Mouse (Mus musculus) liver, postnatal 0 days (tissue): Measurements from ENCODE around the gene Vcl. TPM values are rescaled to one million over a fixed set of nuclear protein-coding genes. Genes with fewer than 3 reads are reported as not detected.

Experiments used
- ATAC-seq: fragments of 200-750 bp; cut with Nextera tagmentation; 2 replicates; pipeline ENCODE4 v1.8.0; 2017; ENCODE audit warnings: mild to moderate bottlenecking, moderate library complexity
- DNase-seq: peaks from one replicate; pipeline ENCODE4 v3.0.0-alpha.2; 2016
- H3K27ac ChIP-seq: fragments of 300-500 bp; sonication (generic); 2 replicates; pipeline ENCODE4 v1.5.1; 2014; ENCODE audit warnings: antibody characterized with exemption, moderate library complexity, mild to moderate bottlenecking, low read depth
- H3K27me3 ChIP-seq: fragments of 300-500 bp; sonication (generic); 2 replicates; pipeline ENCODE4 v1.6.1; 2014; ENCODE audit warnings: low read length, control low read depth, mixed read lengths; ENCODE audit not compliant: insufficient read depth
- H3K36me3 ChIP-seq: fragments of 300-500 bp; sonication (generic); replicated peaks from 2 replicates; pipeline ENCODE4 v1.6.1; 2014; ENCODE audit warnings: mild to moderate bottlenecking, control low read depth, low read length, moderate library complexity, mixed read lengths; ENCODE audit not compliant: insufficient read depth
- H3K4me1 ChIP-seq: fragments of 300-500 bp; sonication (generic); 2 replicates; pipeline ENCODE4 v1.6.1; 2014; ENCODE audit warnings: antibody characterized with exemption, mild to moderate bottlenecking, control low read depth; ENCODE audit not compliant: insufficient read depth
- H3K4me2 ChIP-seq: fragments of 300-500 bp; sonication (generic); 2 replicates; pipeline ENCODE4 v1.6.1; 2014; ENCODE audit warnings: low read depth, mild to moderate bottlenecking, low read length, moderate library complexity, mixed read lengths
- H3K4me3 ChIP-seq: fragments of 300-500 bp; sonication (generic); 2 replicates; pipeline ENCODE4 v1.5.1; 2014; ENCODE audit warnings: low read depth, low read length
- H3K9ac ChIP-seq: fragments of 300-500 bp; sonication (generic); replicated peaks from 2 replicates; pipeline ENCODE4 v1.6.1; 2014; ENCODE audit warnings: mild to moderate bottlenecking, moderate library complexity
- H3K9me3 ChIP-seq: fragments of 300-500 bp; sonication (generic); 2 replicates; pipeline ENCODE4 v1.6.1; 2016; ENCODE audit warnings: mild to moderate bottlenecking, control low read depth, low read length, mixed read lengths
- CTCF ChIP-seq: sonication (generic); IDR thresholded peaks from 2 replicates; pipeline ENCODE4 v1.5.1; 2016; ENCODE audit warnings: antibody characterized with exemption, low read depth
- EP300 ChIP-seq: IDR thresholded peaks from 2 replicates; pipeline ENCODE4 v1.6.1; 2016; ENCODE audit warnings: antibody characterized with exemption, low read depth, mild to moderate bottlenecking
- WGBS: fragments of 180-500 bp; shearing (Covaris S2); extraction: QIAGEN DNeasy Blood & Tissue Kit; methylation state at CpG from one replicate; pipeline ENCODE4 v1.1.7; 2014; ENCODE audit not compliant: insufficient replicate concordance; 5-methylcytosine and 5-hydroxymethylcytosine counted together
- polyA plus RNA-seq: library from polyadenylated mRNA; unstranded; fragments of >200 nt; fragmentation: Nextera tagmentation; extraction: Ambion mirVana; gene quantifications from 2 replicates; pipeline ENCODE4 v1.2.1, GENCODE M21; 2015

Vcl gene
- polyA plus RNA-seq, 1 experiment from 2014 or later: 11.6 TPM

DNA sequence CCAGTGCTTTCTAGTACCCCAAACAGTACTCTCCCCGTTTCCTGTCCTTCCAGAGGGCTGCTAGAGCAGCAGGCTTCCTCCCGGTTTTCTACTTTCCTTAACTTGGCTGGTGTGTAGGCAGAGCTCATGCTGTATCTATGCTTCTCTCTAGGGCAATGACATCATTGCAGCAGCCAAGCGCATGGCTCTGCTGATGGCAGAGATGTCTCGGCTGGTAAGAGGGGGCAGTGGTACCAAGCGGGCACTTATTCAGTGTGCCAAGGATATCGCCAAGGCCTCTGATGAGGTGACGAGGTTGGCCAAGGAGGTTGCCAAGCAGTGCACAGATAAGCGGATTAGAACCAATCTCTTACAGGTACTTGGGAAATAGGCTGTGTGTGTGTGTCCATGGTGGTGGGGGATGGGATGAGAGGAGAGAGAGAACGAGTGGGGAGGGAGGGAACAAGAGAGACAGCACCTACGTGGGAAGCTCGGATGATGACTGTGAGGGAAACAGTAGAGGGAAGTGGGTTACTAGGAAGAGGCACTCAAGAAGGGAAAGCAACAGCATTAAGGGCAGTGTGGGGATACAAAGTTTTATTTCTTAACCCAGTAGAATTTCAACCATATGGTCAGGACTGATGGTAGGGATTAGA is 99.9 kb downstream of the Vcl start:
- Histone ChIP-seq H3K4me1 (peaks cover 3% of the 10 kb centered on the region; the same call in 1 of the 2 replicates), H3K27me3 (no peaks in the 10 kb centered on the region), H3K27ac (no peak overlapping the region), H3K4me3 (no peak overlapping the region), H3K9ac (no peak overlapping the region), H3K4me2 (no peak overlapping the region), H3K9me3 (no peaks in the 10 kb centered on the region), H3K36me3 (peaks cover 73% of the 10 kb centered on the region)
- 80% methylated on average over 11 of the region's 11 CpGs for WGBS
- ATAC-seq (no peak), DNase-seq (no peak)
- TF ChIP-seq EP300 (no peak), CTCF (no peak)

DNA sequence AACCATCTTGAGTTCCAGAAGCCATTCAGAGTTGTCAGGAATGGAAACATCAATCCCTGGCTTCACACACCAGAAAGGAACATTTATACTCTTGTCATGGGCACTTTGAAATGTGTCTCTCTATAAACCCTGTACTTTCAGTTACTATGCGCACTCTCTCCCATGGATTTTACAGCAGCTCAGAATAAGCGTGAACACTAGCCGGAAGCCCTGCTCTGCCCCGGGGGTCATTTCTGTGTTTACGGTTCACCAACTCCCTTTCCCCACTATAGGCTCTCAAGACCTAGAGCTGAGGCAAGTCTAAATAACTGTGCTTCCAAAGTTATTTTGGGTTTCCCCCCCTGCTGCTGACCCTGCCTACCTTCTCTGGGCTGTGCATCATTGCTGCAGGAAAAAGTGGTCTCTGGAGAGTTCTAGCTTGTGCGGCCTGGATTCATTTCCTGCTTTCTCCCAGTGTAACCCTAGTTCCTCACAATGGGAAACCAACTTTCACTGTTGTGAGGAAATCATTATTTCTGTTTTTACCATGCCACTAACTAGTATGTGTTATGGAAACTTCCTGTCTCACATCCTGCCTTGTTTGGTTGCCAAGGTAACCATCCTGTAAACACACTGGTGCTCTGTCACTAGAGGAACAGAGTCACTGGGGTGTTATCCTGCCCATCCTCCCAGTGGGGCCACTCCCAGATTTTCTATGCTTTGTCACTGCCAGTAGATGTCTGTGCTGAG is 102.7 kb downstream of the Vcl start:
- DNase-seq (peak; percentile 58), ATAC-seq (peak; percentile 90)
- WGBS: 69% methylated on average over 6 of the region's 6 CpGs
- no peaks in the 10 kb centered on the region for H3K27me3 ChIP-seq
- H3K4me2 ChIP-seq: no peak overlapping the region
- no peaks in the 10 kb centered on the region for H3K9me3 ChIP-seq
- H3K4me1 ChIP-seq: peaks cover 3% of the 10 kb centered on the region; the same call in 1 of the 2 replicates
- peak overlapping the region; percentile 75 for H3K27ac ChIP-seq
- peaks cover 67% of the 10 kb centered on the region for H3K36me3 ChIP-seq
- no peak overlapping the region for H3K4me3 ChIP-seq
- 0 out of 2 replicates have a peak, but pooled peaks have one; percentile 23 for TF ChIP-seq EP300
- no peak for TF ChIP-seq CTCF
- no peak overlapping the region for H3K9ac ChIP-seq

GRCm38 (mm10) chr14:21034271-21034670 is 105.1 kb downstream of the Vcl start:
- H3K36me3 ChIP-seq: peaks cover 64% of the 10 kb centered on the region
- no peak overlapping the region for H3K4me2 ChIP-seq
- H3K27me3 ChIP-seq: no peaks in the 10 kb centered on the region
- no peak for TF ChIP-seq EP300
- no peak for TF ChIP-seq CTCF
- H3K9ac ChIP-seq: no peak overlapping the region
- H3K9me3 ChIP-seq: no peaks in the 10 kb centered on the region
- no peak overlapping the region for H3K4me3 ChIP-seq
- WGBS: 72% methylated on average over 4 of the region's 4 CpGs
- DNase-seq (no peak), ATAC-seq (no peak)
- peak overlapping the region; percentile 32; the same call in 1 of the 2 replicates for H3K27ac ChIP-seq
- peaks cover 3% of the 10 kb centered on the region; the same call in 1 of the 2 replicates for H3K4me1 ChIP-seq

GRCm38 (mm10) chr14:21034791-21035190 is 105.6 kb downstream of the Vcl start:
- no peak overlapping the region for H3K27ac ChIP-seq
- H3K4me1 ChIP-seq: peaks cover 3% of the 10 kb centered on the region; the same call in 1 of the 2 replicates
- ATAC-seq (no peak), DNase-seq (no peak)
- no peak overlapping the region for H3K4me2 ChIP-seq
- H3K9me3 ChIP-seq: no peaks in the 10 kb centered on the region
- peaks cover 64% of the 10 kb centered on the region for H3K36me3 ChIP-seq
- H3K27me3 ChIP-seq: no peaks in the 10 kb centered on the region
- no peak overlapping the region for H3K9ac ChIP-seq
- TF ChIP-seq CTCF: no peak
- TF ChIP-seq EP300: no peak
- H3K4me3 ChIP-seq: no peak overlapping the region
- 81% methylated on average over 3 of the region's 3 CpGs for WGBS

DNA sequence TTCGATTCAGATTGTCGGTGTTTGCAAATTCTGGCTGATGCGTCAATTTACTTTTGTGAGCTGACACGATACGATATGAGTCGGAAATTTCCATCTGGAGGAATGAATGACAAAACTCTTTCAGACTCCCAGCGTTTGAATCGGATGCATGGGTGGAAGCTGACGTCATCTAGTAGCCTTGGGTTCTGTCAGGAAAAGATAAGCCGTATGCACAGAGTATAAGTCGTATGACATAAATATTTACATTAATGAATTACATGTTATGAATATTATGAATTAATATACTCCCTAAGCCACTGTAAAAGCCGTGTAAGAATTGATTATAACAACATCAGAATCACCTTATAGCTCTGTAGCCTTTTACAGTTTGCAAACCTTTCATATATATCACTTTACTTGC is 109.9 kb downstream of the Vcl start:
- peak overlapping the region; percentile 62 for H3K27ac ChIP-seq

GRCm38 (mm10) chr14:21039623-21040022 is 110.4 kb downstream of the Vcl start:
- ATAC-seq (0 out of 2 replicates have a peak, but pooled peaks have one; percentile 17), DNase-seq (no peak)
- H3K27ac ChIP-seq: peak overlapping the region; percentile 62
- H3K9me3 ChIP-seq: no peaks in the 10 kb centered on the region
- 76% methylated on average over 4 of the region's 4 CpGs for WGBS
- no peak for TF ChIP-seq EP300
- no peak for TF ChIP-seq CTCF
- H3K4me3 ChIP-seq: no peak overlapping the region
- H3K27me3 ChIP-seq: no peaks in the 10 kb centered on the region
- H3K36me3 ChIP-seq: peaks cover 58% of the 10 kb centered on the region
- H3K4me2 ChIP-seq: no peak overlapping the region
- no peak overlapping the region for H3K9ac ChIP-seq
- no peaks in the 10 kb centered on the region for H3K4me1 ChIP-seq

More for the DNA sequence above, 109.9 kb downstream of the Vcl start:
- TF ChIP-seq CTCF (no peak), EP300 (peak; percentile 81)
- H3K9me3 ChIP-seq: no peaks in the 10 kb centered on the region
- no peaks in the 10 kb centered on the region for H3K27me3 ChIP-seq
- no peak for DNase-seq
- no peak overlapping the region for H3K4me2 ChIP-seq
- no peak overlapping the region for H3K4me3 ChIP-seq
- WGBS: 65% methylated on average over 12 of the region's 12 CpGs
- no peaks in the 10 kb centered on the region for H3K4me1 ChIP-seq
- peak; percentile 80 for ATAC-seq
- H3K36me3 ChIP-seq: peaks cover 61% of the 10 kb centered on the region
- no peak overlapping the region for H3K9ac ChIP-seq
